ENCODE assay signal across 12 mouse cellular contexts in genomic region chr10:127127711-127128279, GRCm38 (mm10). TPM values are rescaled to one million over a fixed set of nuclear protein-coding genes. Genes with fewer than 3 reads are reported as not detected.
DNase-seq lines count a peak whose midpoint lies in the region; ATAC-seq and TF ChIP-seq lines count a peak whose summit lies in the region.
"Had no signal": no experiment of that assay in that cellular context is flagged by ENCODE, and none has a peak within 500 bp of the region (broad histone marks: within the 10 kb centered on the region; RNA-seq: fewer than 3 reads in every experiment).

No protein-coding gene starts in this region.

- no peak overlapping the region for H3K4me2 ChIP-seq in liver, postnatal 0 days (ENCODE audit: low read depth, low read length)
- H3K4me2 ChIP-seq in stomach, postnatal 0 days (replicated peaks; ENCODE audit: low read depth), result no peak overlapping the region
- H3K4me2 ChIP-seq: heart, embryonic 13.5 days had no signal

- H3K4me1 ChIP-seq in liver, postnatal 0 days (ENCODE audit: insufficient read depth), result peaks cover 35% of the 10 kb centered on the region
- H3K4me1 ChIP-seq in stomach, postnatal 0 days (replicated peaks; ENCODE audit: control insufficient read depth, insufficient read depth), result no peaks in the 10 kb centered on the region

- WGBS in liver, postnatal 0 days (ENCODE audit: insufficient replicate concordance), result 47% methylated on average over 7 of the region's 7 CpGs
- WGBS in stomach, postnatal 0 days, result 66% methylated on average over 7 of the region's 7 CpGs

- no peaks in the 10 kb centered on the region for H3K9me3 ChIP-seq in liver, postnatal 0 days (ENCODE audit: low read length)
- H3K9me3 ChIP-seq in stomach, postnatal 0 days (ENCODE audit: control insufficient read depth, low read length), result no peaks in the 10 kb centered on the region
- H3K9me3 ChIP-seq: heart, embryonic 13.5 days had no signal

- peak; percentile 48 for DNase-seq in 3T3-L1 (ENCODE audit: low read depth, low spot score)
- peak; percentile 85 for DNase-seq in 416B (ENCODE audit: low read depth)
- DNase-seq in liver, postnatal 0 days, result no peak
- no peak for DNase-seq in stomach, postnatal 0 days (ENCODE audit: low spot score)
- no peak for DNase-seq in B cell, adult 2 months
- DNase-seq in right cerebral cortex, postnatal 25 days, result no peak
- DNase-seq: cerebellum, adult 11 months; cerebellum, postnatal 25 days; lung, postnatal 4 days; midbrain, embryonic 14.5 days had no signal

- no peak overlapping the region for H3K4me3 ChIP-seq in liver, postnatal 0 days (ENCODE audit: low read depth, low read length)
- no peak overlapping the region for H3K4me3 ChIP-seq in stomach, postnatal 0 days (ENCODE audit: low read depth, low read length)
- H3K4me3 ChIP-seq: heart, embryonic 13.5 days had no signal

- TF ChIP-seq CTCF in liver, postnatal 0 days (IDR thresholded peaks at IDR 0.05; ENCODE audit: low read depth), result no peak
- TF ChIP-seq CTCF in stomach, postnatal 0 days (IDR thresholded peaks at IDR 0.05; ENCODE audit: low read depth), result no peak

- ATAC-seq in common myeloid progenitor, adult 5-6 weeks (replicated peaks; ENCODE audit: low read depth, poor library complexity, severe bottlenecking), result 0 out of 2 replicates have a peak, but pooled peaks have one; percentile 3
- ATAC-seq in liver, postnatal 0 days, result no peak
- no peak for ATAC-seq in stomach, postnatal 0 days (ENCODE audit: low FRiP score, low TSS enrichment)

- H3K9ac ChIP-seq in liver, postnatal 0 days (replicated peaks), result no peak overlapping the region
- no peak overlapping the region for H3K9ac ChIP-seq in stomach, postnatal 0 days (ENCODE audit: low read length)
- H3K9ac ChIP-seq: heart, embryonic 13.5 days had no signal

- TF ChIP-seq EP300 in liver, postnatal 0 days (IDR thresholded peaks at IDR 0.05; ENCODE audit: low read depth), result peak; percentile 42; the same call in 1 of the 2 replicates
- TF ChIP-seq EP300 in stomach, postnatal 0 days (optimal IDR thresholded peaks at IDR 0.05), result no peak

- H3K36me3 ChIP-seq in liver, postnatal 0 days (replicated peaks; ENCODE audit: insufficient read depth, low read length), result no peaks in the 10 kb centered on the region
- no peaks in the 10 kb centered on the region for H3K36me3 ChIP-seq in stomach, postnatal 0 days (ENCODE audit: control insufficient read depth, insufficient read depth, low read length)
- H3K36me3 ChIP-seq: heart, embryonic 13.5 days had no signal

- H3K27ac ChIP-seq in liver, postnatal 0 days (ENCODE audit: low read depth), result no peak overlapping the region
- H3K27ac ChIP-seq in stomach, postnatal 0 days (replicated peaks), result no peak overlapping the region
- H3K27ac ChIP-seq: heart, embryonic 13.5 days had no signal

- no peaks in the 10 kb centered on the region for H3K27me3 ChIP-seq in liver, postnatal 0 days (ENCODE audit: insufficient read depth, low read length)
- no peaks in the 10 kb centered on the region for H3K27me3 ChIP-seq in stomach, postnatal 0 days (ENCODE audit: control insufficient read depth, insufficient read depth, low read length)

RNA-seq across cellular contexts. Expression of gene Os9, which starts 6.9 kb away (rescaled TPM):
- total RNA-seq in common myeloid progenitor, adult 5-6 weeks (2017), result 159 TPM in 2 replicates
- 78.8 and 81.4 TPM in 2 replicates for polyA plus RNA-seq in liver, postnatal 0 days (2015; fragmentation: Nextera tagmentation; extraction: Ambion mirVana)
- polyA plus RNA-seq in stomach, postnatal 0 days (2015; fragmentation: Nextera tagmentation; extraction: Ambion mirVana), result 81.9 and 82.0 TPM in 2 replicates

RNA-seq across cellular contexts. Expression of gene B4galnt1, which starts 37.2 kb away (rescaled TPM):
- total RNA-seq in common myeloid progenitor, adult 5-6 weeks (2017), result 56.5 TPM in 2 replicates
- 27.2 and 32.2 TPM in 2 replicates for polyA plus RNA-seq in liver, postnatal 0 days (2015; fragmentation: Nextera tagmentation; extraction: Ambion mirVana)
- 45.9 and 65.4 TPM in 2 replicates for polyA plus RNA-seq in stomach, postnatal 0 days (2015; fragmentation: Nextera tagmentation; extraction: Ambion mirVana)

RNA-seq across cellular contexts. Expression of gene Slc26a10, which starts 52.6 kb away (rescaled TPM):
- 0.78 and 1.0 TPM in 2 replicates for total RNA-seq in common myeloid progenitor, adult 5-6 weeks (2017)
- polyA plus RNA-seq in liver, postnatal 0 days (2015; fragmentation: Nextera tagmentation; extraction: Ambion mirVana), result 2.0 TPM in 2 replicates
- 0.70 and 0.76 TPM in 2 replicates for polyA plus RNA-seq in stomach, postnatal 0 days (2015; fragmentation: Nextera tagmentation; extraction: Ambion mirVana)

RNA-seq across cellular contexts. Expression of gene Agap2, which starts 52.7 kb away (rescaled TPM):
- total RNA-seq in common myeloid progenitor, adult 5-6 weeks (2017), result 40.8 and 56.1 TPM in 2 replicates
- 0.33 and 0.88 TPM in 2 replicates for polyA plus RNA-seq in liver, postnatal 0 days (2015; fragmentation: Nextera tagmentation; extraction: Ambion mirVana)
- polyA plus RNA-seq in stomach, postnatal 0 days (2015; fragmentation: Nextera tagmentation; extraction: Ambion mirVana), result 0.04 and 0.08 TPM in 2 replicates
- polyA plus RNA-seq: heart, embryonic 13.5 days had no signal

RNA-seq across cellular contexts. Expression of gene Tspan31, which starts 57.7 kb away (rescaled TPM):
- 49.9 and 62.2 TPM in 2 replicates for total RNA-seq in common myeloid progenitor, adult 5-6 weeks (2017)
- polyA plus RNA-seq in liver, postnatal 0 days (2015; fragmentation: Nextera tagmentation; extraction: Ambion mirVana), result 224 and 230 TPM in 2 replicates
- 82.8 and 87.7 TPM in 2 replicates for polyA plus RNA-seq in stomach, postnatal 0 days (2015; fragmentation: Nextera tagmentation; extraction: Ambion mirVana)

Comparison
In these comparisons a context has a peak if more than half of its experiments do, and no peak if none do; other contexts are left out.
1. DNase-seq: peak in 3T3-L1 (single experiment) and 416B (single experiment); none in liver, postnatal 0 days (single experiment), stomach, postnatal 0 days (single experiment), B cell, adult 2 months (0 of 2) and right cerebral cortex, postnatal 25 days (single experiment).